Mouse (Mus musculus): Measurements from ENCODE around the gene Lcat. TPM values are rescaled to one million over a fixed set of nuclear protein-coding genes. Genes with fewer than 3 reads are reported as not detected.

The Lcat gene
- polyA plus RNA-seq, 1 experiment from 2014 or later: 1.3 TPM

- peak overlapping the region; percentile 67 for H3K4me3 ChIP-seq (ENCODE audit: low read depth, low read length)
- peaks cover 5% of the 10 kb centered on the region for H3K36me3 ChIP-seq (ENCODE audit: control insufficient read depth, insufficient read depth, low read length)
- 2% methylated on average over 33 of the region's 33 CpGs for WGBS
- peak overlapping the region; percentile 95 for H3K4me2 ChIP-seq (ENCODE audit: low read depth, severe bottlenecking)
- ATAC-seq (ENCODE audit: insufficient number of reproducible peaks, low FRiP score, low TSS enrichment, low read depth) (peak; percentile 46; the same call in 1 of the 2 replicates), DNase-seq (ENCODE audit: low spot score) (peak; percentile 38)
- H3K27me3 ChIP-seq (ENCODE audit: control insufficient read depth, insufficient read depth, low read length): no peaks in the 10 kb centered on the region
- peak overlapping the region; percentile 56 for H3K9ac ChIP-seq (ENCODE audit: low read length)
- no peaks in the 10 kb centered on the region for H3K9me3 ChIP-seq (ENCODE audit: control insufficient read depth, low read length)
- H3K27ac ChIP-seq (replicated peaks; ENCODE audit: low read depth, low read length): no peak overlapping the region
- H3K4me1 ChIP-seq (ENCODE audit: control insufficient read depth, insufficient read depth, low read length): 0 out of 2 replicates have a peak, but pooled peaks cover 4% of the 10 kb centered on the region
These were observed 5.5 kb downstream of the Lcat start for GRCm38 (mm10) chr8:105937496-105938305.

- 0 out of 2 replicates have a peak, but pooled peaks cover 1% of the 10 kb centered on the region for H3K36me3 ChIP-seq (ENCODE audit: control insufficient read depth, insufficient read depth, low read length)
- H3K27ac ChIP-seq (replicated peaks; ENCODE audit: low read depth, low read length): no peak overlapping the region
- H3K9ac ChIP-seq (ENCODE audit: low read length): peak overlapping the region; percentile 61
- ATAC-seq (ENCODE audit: insufficient number of reproducible peaks, low FRiP score, low TSS enrichment, low read depth): peak; percentile 80
- no peaks in the 10 kb centered on the region for H3K27me3 ChIP-seq (ENCODE audit: control insufficient read depth, insufficient read depth, low read length)
- 0 out of 2 replicates have a peak, but pooled peaks cover 4% of the 10 kb centered on the region for H3K4me1 ChIP-seq (ENCODE audit: control insufficient read depth, insufficient read depth, low read length)
- H3K9me3 ChIP-seq (ENCODE audit: control insufficient read depth, low read length): no peaks in the 10 kb centered on the region
- peak overlapping the region; percentile 67 for H3K4me3 ChIP-seq (ENCODE audit: low read depth, low read length)
- under 1% methylated on average over 30 of the region's 30 CpGs for WGBS
- peak overlapping the region; percentile 95 for H3K4me2 ChIP-seq (ENCODE audit: low read depth, severe bottlenecking)
- peak; percentile 89 for DNase-seq (ENCODE audit: low spot score)
These were observed 6.2 kb downstream of the Lcat start for GRCm38 (mm10) chr8:105936866-105937475.

GRCm38 (mm10) chr8:105935863-105936603 lies 7.1 kb downstream of the Lcat start:
- H3K9me3 ChIP-seq (ENCODE audit: control insufficient read depth, low read length): no peaks in the 10 kb centered on the region
- no peak for ATAC-seq (ENCODE audit: insufficient number of reproducible peaks, low FRiP score, low TSS enrichment, low read depth)
- peak overlapping the region; percentile 61 for H3K9ac ChIP-seq (ENCODE audit: low read length)
- H3K36me3 ChIP-seq (ENCODE audit: control insufficient read depth, insufficient read depth, low read length): no peaks in the 10 kb centered on the region; the same call in 1 of the 2 replicates
- DNase-seq (ENCODE audit: low spot score): no peak
- WGBS: 24% methylated on average over 7 of the region's 7 CpGs
- H3K4me3 ChIP-seq (ENCODE audit: low read depth, low read length): peak overlapping the region; percentile 67
- H3K4me1 ChIP-seq (ENCODE audit: control insufficient read depth, insufficient read depth, low read length): 0 out of 2 replicates have a peak, but pooled peaks cover 4% of the 10 kb centered on the region
- no peak overlapping the region for H3K27ac ChIP-seq (replicated peaks; ENCODE audit: low read depth, low read length)
- no peaks in the 10 kb centered on the region for H3K27me3 ChIP-seq (ENCODE audit: control insufficient read depth, insufficient read depth, low read length)
- peak overlapping the region; percentile 95 for H3K4me2 ChIP-seq (ENCODE audit: low read depth, severe bottlenecking)

- no peak for ATAC-seq (ENCODE audit: insufficient number of reproducible peaks, low FRiP score, low TSS enrichment, low read depth)
- Histone ChIP-seq H3K4me3 (ENCODE audit: low read depth, low read length) (peak overlapping the region; percentile 8; the same call in 1 of the 2 replicates), H3K9ac (ENCODE audit: low read length) (no peak overlapping the region), H3K4me1 (ENCODE audit: control insufficient read depth, insufficient read depth, low read length) (0 out of 2 replicates have a peak, but pooled peaks cover 4% of the 10 kb centered on the region), H3K36me3 (ENCODE audit: control insufficient read depth, insufficient read depth, low read length) (peaks cover under 1% of the 10 kb centered on the region; the same call in 1 of the 2 replicates), H3K9me3 (ENCODE audit: control insufficient read depth, low read length) (no peaks in the 10 kb centered on the region), H3K4me2 (ENCODE audit: low read depth, severe bottlenecking) (no peak overlapping the region), H3K27ac (replicated peaks; ENCODE audit: low read depth, low read length) (no peak overlapping the region), H3K27me3 (ENCODE audit: control insufficient read depth, insufficient read depth, low read length) (no peaks in the 10 kb centered on the region)
- 85% methylated on average over 6 of the region's 6 CpGs for WGBS
- DNase-seq (ENCODE audit: low spot score): no peak
These were observed 8.1 kb downstream of the Lcat start for GRCm38 (mm10) chr8:105935105-105935504.

GRCm38 (mm10) chr8:105933762-105934161 lies 9.4 kb downstream of the Lcat start, which contains the start of gene Ctrl:
Gene Ctrl (minus strand): TSS chr8:105933862.
- H3K4me1 ChIP-seq (ENCODE audit: control insufficient read depth, insufficient read depth, low read length): 0 out of 2 replicates have a peak, but pooled peaks cover 4% of the 10 kb centered on the region
- WGBS: 89% methylated on average over 2 of the region's 2 CpGs
- DNase-seq (ENCODE audit: low spot score) (no peak), ATAC-seq (ENCODE audit: insufficient number of reproducible peaks, low FRiP score, low TSS enrichment, low read depth) (no peak)
- peaks cover 3% of the 10 kb centered on the region; the same call in 1 of the 2 replicates for H3K36me3 ChIP-seq (ENCODE audit: control insufficient read depth, insufficient read depth, low read length)
- H3K4me2 ChIP-seq (ENCODE audit: low read depth, severe bottlenecking): no peak within 1 kb of the TSS
- H3K27me3 ChIP-seq (ENCODE audit: control insufficient read depth, insufficient read depth, low read length): no peaks in the 10 kb centered on the region
- no peak within 1 kb of the TSS for H3K27ac ChIP-seq (replicated peaks; ENCODE audit: low read depth, low read length)
- H3K9ac ChIP-seq (ENCODE audit: low read length): no peak within 1 kb of the TSS
- H3K4me3 ChIP-seq (ENCODE audit: low read depth, low read length): no peak within 1 kb of the TSS
- no peaks in the 10 kb centered on the region for H3K9me3 ChIP-seq (ENCODE audit: control insufficient read depth, low read length)

GRCm38 (mm10) chr8:105932525-105932924 lies 10.7 kb downstream of the Lcat start:
- ATAC-seq (ENCODE audit: insufficient number of reproducible peaks, low FRiP score, low TSS enrichment, low read depth): no peak

GRCm38 (mm10) chr8:105931271-105931670 lies 11.9 kb downstream of the Lcat start:
- H3K27me3 ChIP-seq (ENCODE audit: control insufficient read depth, insufficient read depth, low read length): no peaks in the 10 kb centered on the region
- no peaks in the 10 kb centered on the region for H3K9me3 ChIP-seq (ENCODE audit: control insufficient read depth, low read length)
- no peaks in the 10 kb centered on the region for H3K4me1 ChIP-seq (ENCODE audit: control insufficient read depth, insufficient read depth, low read length)
- 94% methylated on average over 3 of the region's 3 CpGs for WGBS
- no peak for ATAC-seq (ENCODE audit: insufficient number of reproducible peaks, low FRiP score, low TSS enrichment, low read depth)
- H3K4me2 ChIP-seq (ENCODE audit: low read depth, severe bottlenecking): no peak overlapping the region
- no peak overlapping the region for H3K27ac ChIP-seq (replicated peaks; ENCODE audit: low read depth, low read length)
- no peak for DNase-seq (ENCODE audit: low spot score)
- peaks cover 3% of the 10 kb centered on the region; the same call in 1 of the 2 replicates for H3K36me3 ChIP-seq (ENCODE audit: control insufficient read depth, insufficient read depth, low read length)
- no peak overlapping the region for H3K9ac ChIP-seq (ENCODE audit: low read length)
- H3K4me3 ChIP-seq (ENCODE audit: low read depth, low read length): no peak overlapping the region

More at GRCm38 (mm10) chr8:105932525-105932924, 10.7 kb downstream of the Lcat start:
- Histone ChIP-seq H3K27ac (replicated peaks; ENCODE audit: low read depth, low read length) (no peak overlapping the region), H3K4me1 (ENCODE audit: control insufficient read depth, insufficient read depth, low read length) (no peaks in the 10 kb centered on the region), H3K4me2 (ENCODE audit: low read depth, severe bottlenecking) (no peak overlapping the region), H3K27me3 (ENCODE audit: control insufficient read depth, insufficient read depth, low read length) (no peaks in the 10 kb centered on the region), H3K9ac (ENCODE audit: low read length) (no peak overlapping the region), H3K9me3 (ENCODE audit: control insufficient read depth, low read length) (no peaks in the 10 kb centered on the region), H3K36me3 (ENCODE audit: control insufficient read depth, insufficient read depth, low read length) (peaks cover 3% of the 10 kb centered on the region; the same call in 1 of the 2 replicates), H3K4me3 (ENCODE audit: low read depth, low read length) (no peak overlapping the region)
- DNase-seq (ENCODE audit: low spot score): no peak
- 88% methylated on average over 11 of the region's 11 CpGs for WGBS

- Histone ChIP-seq H3K9me3 (ENCODE audit: control insufficient read depth, low read length) (no peaks in the 10 kb centered on the region), H3K4me2 (ENCODE audit: low read depth, severe bottlenecking) (no peak overlapping the region), H3K4me3 (ENCODE audit: low read depth, low read length) (no peak overlapping the region), H3K9ac (ENCODE audit: low read length) (no peak overlapping the region), H3K4me1 (ENCODE audit: control insufficient read depth, insufficient read depth, low read length) (no peaks in the 10 kb centered on the region), H3K36me3 (ENCODE audit: control insufficient read depth, insufficient read depth, low read length) (peaks cover 3% of the 10 kb centered on the region; the same call in 1 of the 2 replicates), H3K27me3 (ENCODE audit: control insufficient read depth, insufficient read depth, low read length) (no peaks in the 10 kb centered on the region), H3K27ac (replicated peaks; ENCODE audit: low read depth, low read length) (no peak overlapping the region)
- DNase-seq (ENCODE audit: low spot score): peak; percentile 91
- ATAC-seq (ENCODE audit: insufficient number of reproducible peaks, low FRiP score, low TSS enrichment, low read depth): no peak
- 19% methylated on average over 8 of the region's 8 CpGs for WGBS
These were observed 12.6 kb downstream of the Lcat start for GRCm38 (mm10) chr8:105930602-105931001.

Data from limb, embryonic 11.5 days (tissue).